Mouse (Mus musculus) embryonic facial prominence, embryonic 11.5 days (tissue): Measurements from ENCODE around the gene Vars. TPM values are rescaled to one million over a fixed set of nuclear protein-coding genes. Genes with fewer than 3 reads are reported as not detected.

Experiments
- ATAC-seq: fragments of 200-750 bp; cut with Nextera tagmentation; replicated peaks from 2 replicates; pipeline ENCODE4 v1.8.0; 2017; ENCODE audit warnings: low read depth; ENCODE audit not compliant: insufficient number of reproducible peaks, low FRiP score, low TSS enrichment
- DNase-seq: peaks from one replicate; pipeline ENCODE4 v3.0.0-alpha.2; 2015; ENCODE audit warnings: low spot score
- H3K27ac ChIP-seq: fragments of 300-500 bp; sonication (generic); replicated peaks from 2 replicates; pipeline ENCODE4 v1.5.1; 2014; ENCODE audit warnings: mild to moderate bottlenecking, low read depth, low read length, control low read depth
- H3K27me3 ChIP-seq: fragments of 300-500 bp; sonication (generic); 2 replicates; pipeline ENCODE4 v1.6.1; 2014; ENCODE audit warnings: mild to moderate bottlenecking, low read length, moderate library complexity, mixed read lengths; ENCODE audit not compliant: control insufficient read depth, insufficient read depth
- H3K36me3 ChIP-seq: fragments of 300-500 bp; sonication (generic); replicated peaks from 2 replicates; pipeline ENCODE4 v1.6.1; 2014; ENCODE audit warnings: low read depth, mild to moderate bottlenecking, low read length, moderate library complexity, mixed read lengths; ENCODE audit not compliant: control insufficient read depth, insufficient read depth
- H3K4me1 ChIP-seq: fragments of 300-500 bp; sonication (generic); 2 replicates; pipeline ENCODE4 v1.6.1; 2014; ENCODE audit warnings: low read length, mixed read lengths; ENCODE audit not compliant: control insufficient read depth, insufficient read depth
- H3K4me2 ChIP-seq: fragments of 300-500 bp; sonication (generic); 2 replicates; pipeline ENCODE4 v1.6.1; 2014; ENCODE audit warnings: low read depth, mild to moderate bottlenecking, control low read depth, low read length, moderate library complexity
- H3K4me3 ChIP-seq: fragments of 300-500 bp; sonication (generic); 2 replicates; pipeline ENCODE4 v1.5.1; 2014; ENCODE audit warnings: low read depth, low read length, control low read depth
- H3K9ac ChIP-seq: fragments of 300-500 bp; sonication (generic); replicated peaks from 2 replicates; pipeline ENCODE4 v1.6.1; 2014; ENCODE audit warnings: mild to moderate bottlenecking, control low read depth, low read length
- H3K9me3 ChIP-seq: fragments of 300-500 bp; sonication (generic); replicated peaks from 2 replicates; pipeline ENCODE4 v1.6.1; 2016; ENCODE audit warnings: mild to moderate bottlenecking, low read length, inconsistent platforms, mixed read lengths; ENCODE audit not compliant: control insufficient read depth
- WGBS: fragments of 180-500 bp; shearing (Covaris S2); extraction: QIAGEN DNeasy Blood & Tissue Kit; methylation state at CpG from one replicate; pipeline ENCODE4 v1.1.7; 2014; 5-methylcytosine and 5-hydroxymethylcytosine counted together
- polyA plus RNA-seq: library from polyadenylated mRNA; unstranded; fragments of >200 nt; fragmentation: Nextera tagmentation; extraction: Ambion mirVana; gene quantifications from 2 replicates; pipeline ENCODE4 v1.2.1, GENCODE M21; 2014

Vars gene
- polyA plus RNA-seq, 1 experiment from 2014 or later, result 73.9 TPM

GRCm38 (mm10) chr17:35017706-35018030, 16.9 kb downstream of the Vars start:
- peaks cover 22% of the 10 kb centered on the region for H3K36me3 ChIP-seq
- H3K27me3 ChIP-seq, result no peaks in the 10 kb centered on the region
- no peak overlapping the region for H3K27ac ChIP-seq
- no peaks in the 10 kb centered on the region for H3K9me3 ChIP-seq
- 74% methylated on average over 14 of the region's 14 CpGs for WGBS
- ATAC-seq (no peak), DNase-seq (no peak)
- no peak overlapping the region for H3K4me3 ChIP-seq
- H3K4me1 ChIP-seq, result no peaks in the 10 kb centered on the region; the same call in none of the 2 replicates
- no peak overlapping the region for H3K4me2 ChIP-seq
- no peak overlapping the region for H3K9ac ChIP-seq

- no peak overlapping the region for H3K4me3 ChIP-seq
- no peak overlapping the region for H3K9ac ChIP-seq
- H3K27me3 ChIP-seq, result no peaks in the 10 kb centered on the region
- H3K27ac ChIP-seq, result no peak overlapping the region
- H3K4me1 ChIP-seq, result no peaks in the 10 kb centered on the region; the same call in none of the 2 replicates
- ATAC-seq (no peak), DNase-seq (no peak)
- WGBS, result 73% methylated on average over 3 of the region's 3 CpGs
- no peaks in the 10 kb centered on the region for H3K9me3 ChIP-seq
- no peak overlapping the region for H3K4me2 ChIP-seq
- peaks cover 19% of the 10 kb centered on the region for H3K36me3 ChIP-seq
Observed at GRCm38 (mm10) chr17:35018171-35018570, 17.4 kb downstream of the Vars start.

GRCm38 (mm10) chr17:35019894-35020293, 19.1 kb downstream of the Vars start:
- WGBS, result 71% methylated on average over 11 of the region's 11 CpGs
- no peak overlapping the region for H3K4me3 ChIP-seq

GRCm38 (mm10) chr17:35020551-35020950, 19.8 kb downstream of the Vars start:
- Histone ChIP-seq H3K27ac (no peak overlapping the region), H3K4me1 (no peaks in the 10 kb centered on the region; the same call in none of the 2 replicates), H3K9ac (no peak overlapping the region), H3K4me2 (no peak overlapping the region), H3K4me3 (no peak overlapping the region), H3K9me3 (no peaks in the 10 kb centered on the region), H3K36me3 (peaks cover 1% of the 10 kb centered on the region; the same call in 1 of the 2 replicates), H3K27me3 (no peaks in the 10 kb centered on the region)
- DNase-seq (no peak), ATAC-seq (no peak)
- 91% methylated on average over 8 of the region's 8 CpGs for WGBS

More at GRCm38 (mm10) chr17:35019894-35020293, 19.1 kb downstream of the Vars start:
- H3K4me1 ChIP-seq, result no peaks in the 10 kb centered on the region; the same call in none of the 2 replicates
- H3K4me2 ChIP-seq, result no peak overlapping the region
- H3K36me3 ChIP-seq, result peaks cover 3% of the 10 kb centered on the region
- no peaks in the 10 kb centered on the region for H3K27me3 ChIP-seq
- H3K9me3 ChIP-seq, result no peaks in the 10 kb centered on the region
- ATAC-seq (no peak), DNase-seq (no peak)
- no peak overlapping the region for H3K9ac ChIP-seq
- no peak overlapping the region for H3K27ac ChIP-seq

- Histone ChIP-seq H3K36me3 (no peaks in the 10 kb centered on the region), H3K9ac (peak overlapping the region; percentile 45), H3K27ac (no peak overlapping the region; the same call in 1 of the 2 replicates), H3K9me3 (no peaks in the 10 kb centered on the region), H3K4me2 (peak overlapping the region; percentile 22; the same call in 1 of the 2 replicates), H3K4me3 (no peak overlapping the region), H3K27me3 (no peaks in the 10 kb centered on the region), H3K4me1 (no peaks in the 10 kb centered on the region; the same call in none of the 2 replicates)
- ATAC-seq (peak; percentile 65), DNase-seq (peak; percentile 89)
- WGBS, result 7% methylated on average over 17 of the region's 17 CpGs
Observed at GRCm38 (mm10) chr17:35021163-35021808, 20.5 kb downstream of the Vars start.

GRCm38 (mm10) chr17:35021842-35022477, 21.2 kb downstream of the Vars start:
- Histone ChIP-seq H3K4me2 (no peak overlapping the region), H3K4me3 (no peak overlapping the region), H3K9me3 (no peaks in the 10 kb centered on the region), H3K4me1 (no peaks in the 10 kb centered on the region; the same call in none of the 2 replicates), H3K27me3 (no peaks in the 10 kb centered on the region), H3K9ac (no peak overlapping the region; the same call in 1 of the 2 replicates), H3K36me3 (no peaks in the 10 kb centered on the region), H3K27ac (no peak overlapping the region)
- WGBS, result 66% methylated on average over 6 of the region's 6 CpGs
- no peak for ATAC-seq
- no peak for DNase-seq

GRCm38 (mm10) chr17:35022541-35023060, 21.8 kb downstream of the Vars start:
- no peaks in the 10 kb centered on the region; the same call in none of the 2 replicates for H3K4me1 ChIP-seq
- no peak overlapping the region for H3K9ac ChIP-seq
- H3K36me3 ChIP-seq, result no peaks in the 10 kb centered on the region
- H3K4me3 ChIP-seq, result no peak overlapping the region
- no peak for ATAC-seq
- no peak overlapping the region for H3K4me2 ChIP-seq
- H3K27ac ChIP-seq, result no peak overlapping the region
- no peaks in the 10 kb centered on the region for H3K9me3 ChIP-seq
- 93% methylated on average over 8 of the region's 8 CpGs for WGBS
- no peak for DNase-seq
- no peaks in the 10 kb centered on the region for H3K27me3 ChIP-seq

GRCm38 (mm10) chr17:35023221-35023620, 22.4 kb downstream of the Vars start:
- Histone ChIP-seq H3K27ac (no peak overlapping the region), H3K4me1 (no peaks in the 10 kb centered on the region; the same call in none of the 2 replicates)

More at GRCm38 (mm10) chr17:35023221-35023620, 22.4 kb downstream of the Vars start:
- H3K9me3 ChIP-seq, result no peaks in the 10 kb centered on the region
- no peaks in the 10 kb centered on the region for H3K36me3 ChIP-seq
- H3K27me3 ChIP-seq, result no peaks in the 10 kb centered on the region
- no peak for DNase-seq
- no peak overlapping the region for H3K4me3 ChIP-seq
- no peak overlapping the region for H3K4me2 ChIP-seq
- H3K9ac ChIP-seq, result no peak overlapping the region
- WGBS, result 87% methylated on average over 5 of the region's 5 CpGs
- ATAC-seq, result no peak
